Mouse (Mus musculus): ENCODE data around the gene Ggact. TPM values are rescaled to one million over a fixed set of nuclear protein-coding genes. Genes with fewer than 3 reads are reported as not detected.
A peak's percentile ranks its signal among the peaks of the same experiment; 100 is the strongest.

The Ggact gene
- polyA plus RNA-seq, 1 experiment from 2014 or later: 10.8 TPM

DNA sequence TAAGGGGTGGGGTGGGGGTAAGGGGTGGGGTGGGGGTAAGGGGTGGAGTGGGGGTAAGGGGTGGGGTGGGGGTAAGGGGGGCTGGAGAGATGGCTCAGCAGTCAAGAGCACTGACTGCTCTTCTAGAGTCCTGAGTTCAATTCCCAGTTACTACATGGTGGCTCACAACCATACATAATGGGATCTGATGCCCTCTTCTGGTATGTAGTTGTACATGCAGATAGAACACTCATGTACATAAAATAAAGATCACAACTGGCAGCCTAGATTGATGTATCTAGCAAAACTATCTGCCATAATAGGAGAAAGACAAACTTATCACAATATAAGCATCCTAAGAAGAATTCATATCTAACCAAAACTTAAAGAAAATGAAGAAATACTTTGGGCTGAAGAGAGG, 15.0 kb downstream of the Ggact start:
- no peaks in the 10 kb centered on the region for H3K9me3 ChIP-seq
- H3K27me3 ChIP-seq: no peaks in the 10 kb centered on the region
- no peak overlapping the region for H3K27ac ChIP-seq (replicated peaks)
- H3K4me1 ChIP-seq (replicated peaks): peaks cover 15% of the 10 kb centered on the region; the same call in 1 of the 2 replicates
- no peak for ATAC-seq (ENCODE audit: low FRiP score, low read depth)
- no peaks in the 10 kb centered on the region for H3K36me3 ChIP-seq
- H3K4me3 ChIP-seq: no peak overlapping the region
- no peak overlapping the region for H3K9ac ChIP-seq
- no peak overlapping the region for H3K4me2 ChIP-seq

DNA sequence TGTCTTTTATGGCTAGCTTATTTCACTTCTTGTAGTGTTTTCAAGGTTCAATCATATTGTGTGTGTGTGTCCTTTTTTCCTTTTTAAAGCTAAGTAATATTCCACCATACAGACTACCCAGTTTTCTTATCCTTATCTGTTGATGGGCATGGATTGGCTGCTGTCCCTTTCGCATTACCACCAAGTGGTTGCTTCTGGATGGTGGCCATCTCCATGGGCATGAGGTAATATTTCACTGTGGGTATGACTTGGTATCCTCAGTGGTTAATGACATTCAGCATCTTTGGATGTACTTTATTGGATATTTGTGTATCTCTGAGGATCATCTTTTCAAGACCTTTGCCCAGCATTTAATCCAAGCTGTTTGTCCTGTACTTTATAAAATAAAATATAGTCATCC, 17.5 kb downstream of the Ggact start:
- H3K27ac ChIP-seq (replicated peaks): no peak overlapping the region
- no peak overlapping the region for H3K4me3 ChIP-seq
- no peak overlapping the region for H3K4me2 ChIP-seq
- no peaks in the 10 kb centered on the region for H3K36me3 ChIP-seq
- no peak overlapping the region for H3K9ac ChIP-seq
- no peaks in the 10 kb centered on the region for H3K4me1 ChIP-seq (replicated peaks)
- ATAC-seq (ENCODE audit: low FRiP score, low read depth): no peak
- no peaks in the 10 kb centered on the region for H3K27me3 ChIP-seq
- H3K9me3 ChIP-seq: no peaks in the 10 kb centered on the region
- 100% methylated on average over 1 of the region's 1 CpGs for WGBS

- H3K9ac ChIP-seq: no peak overlapping the region
- no peak overlapping the region for H3K27ac ChIP-seq (replicated peaks)
- no peak for ATAC-seq (ENCODE audit: low FRiP score, low read depth)
- WGBS: 94% methylated on average over 12 of the region's 12 CpGs
- no peak overlapping the region for H3K4me3 ChIP-seq
- H3K4me2 ChIP-seq: no peak overlapping the region
- no peaks in the 10 kb centered on the region for H3K36me3 ChIP-seq
- no peaks in the 10 kb centered on the region for H3K27me3 ChIP-seq
- H3K9me3 ChIP-seq: no peaks in the 10 kb centered on the region
- H3K4me1 ChIP-seq (replicated peaks): no peaks in the 10 kb centered on the region
Observed at GRCm38 (mm10) chr14:122891470-122891968, 22.0 kb downstream of the Ggact start.

DNA sequence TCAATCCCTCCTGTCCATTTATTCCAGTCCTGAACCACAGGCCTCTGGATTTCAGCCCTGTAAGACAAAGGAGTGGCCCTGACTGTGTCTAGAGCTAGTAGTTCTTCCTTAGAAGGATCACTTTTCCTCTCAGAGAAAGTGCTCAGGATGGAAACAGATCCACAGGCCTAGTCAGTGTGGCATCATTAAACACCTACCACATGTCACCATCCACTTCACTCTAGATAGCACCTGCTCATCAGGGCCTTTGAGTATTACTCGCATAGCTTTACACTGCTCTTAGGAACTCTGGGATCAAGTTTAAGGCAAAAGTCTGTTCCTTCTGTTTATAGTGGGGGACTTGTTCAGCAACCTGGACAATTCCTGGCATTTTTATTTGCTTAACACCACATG, 25.1 kb downstream of the Ggact start:
- H3K4me1 ChIP-seq (replicated peaks): peaks cover 22% of the 10 kb centered on the region
- no peaks in the 10 kb centered on the region for H3K9me3 ChIP-seq

GRCm38 (mm10) chr14:122887702-122888479, 25.7 kb downstream of the Ggact start:
- no peaks in the 10 kb centered on the region for H3K9me3 ChIP-seq
- no peak overlapping the region for H3K4me2 ChIP-seq
- no peak overlapping the region for H3K27ac ChIP-seq (replicated peaks)
- H3K36me3 ChIP-seq: no peaks in the 10 kb centered on the region
- no peak overlapping the region for H3K4me3 ChIP-seq
- H3K27me3 ChIP-seq: no peaks in the 10 kb centered on the region
- no peak overlapping the region for H3K9ac ChIP-seq
- 87% methylated on average over 3 of the region's 3 CpGs for WGBS
- H3K4me1 ChIP-seq (replicated peaks): peaks cover 27% of the 10 kb centered on the region
- ATAC-seq (ENCODE audit: low FRiP score, low read depth): no peak

More for the DNA sequence above, 25.1 kb downstream of the Ggact start:
- Histone ChIP-seq H3K27ac (replicated peaks) (no peak overlapping the region), H3K9ac (no peak overlapping the region), H3K36me3 (no peaks in the 10 kb centered on the region), H3K4me3 (no peak overlapping the region), H3K27me3 (no peaks in the 10 kb centered on the region), H3K4me2 (no peak overlapping the region)
- ATAC-seq (ENCODE audit: low FRiP score, low read depth): no peak
- WGBS: 92% methylated on average over 1 of the region's 1 CpGs

- H3K36me3 ChIP-seq: no peaks in the 10 kb centered on the region
- H3K27ac ChIP-seq (replicated peaks): no peak overlapping the region
- no peak overlapping the region for H3K4me2 ChIP-seq
- no peak overlapping the region for H3K9ac ChIP-seq
- ATAC-seq (ENCODE audit: low FRiP score, low read depth): no peak
- no peaks in the 10 kb centered on the region for H3K27me3 ChIP-seq
- H3K4me3 ChIP-seq: no peak overlapping the region
- WGBS: 73% methylated on average over 1 of the region's 1 CpGs
- no peaks in the 10 kb centered on the region for H3K9me3 ChIP-seq
- peaks cover 34% of the 10 kb centered on the region for H3K4me1 ChIP-seq (replicated peaks)
Observed at GRCm38 (mm10) chr14:122887278-122887677, 26.3 kb downstream of the Ggact start.

DNA sequence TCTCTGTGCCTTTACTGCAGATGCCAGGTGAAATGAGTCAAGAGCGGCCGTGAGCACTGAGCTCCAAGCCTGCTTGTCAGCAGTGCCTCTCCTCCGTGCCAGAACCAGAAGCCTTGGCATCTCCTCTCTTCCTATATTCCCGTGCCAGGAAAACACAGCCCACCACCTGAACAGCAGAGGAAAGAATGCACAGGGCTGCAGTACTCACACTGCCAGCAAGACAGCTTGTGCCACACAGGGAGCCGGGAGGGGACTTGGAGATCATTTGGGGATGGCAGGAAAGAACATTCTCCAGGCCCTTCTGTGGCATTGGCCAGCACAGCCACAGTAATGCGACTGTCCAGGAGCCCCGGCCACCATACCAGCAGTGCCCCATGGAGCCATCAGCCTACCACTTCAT, 27.7 kb downstream of the Ggact start:
- peaks cover 43% of the 10 kb centered on the region for H3K4me1 ChIP-seq (replicated peaks)
- peak; percentile 61 for ATAC-seq (ENCODE audit: low FRiP score, low read depth)

GRCm38 (mm10) chr14:122883821-122884584, 29.6 kb downstream of the Ggact start:
- Histone ChIP-seq H3K27me3 (no peaks in the 10 kb centered on the region), H3K9ac (no peak overlapping the region), H3K9me3 (no peaks in the 10 kb centered on the region), H3K27ac (replicated peaks) (peak overlapping the region; percentile 39), H3K4me2 (no peak overlapping the region), H3K4me3 (no peak overlapping the region), H3K36me3 (no peaks in the 10 kb centered on the region), H3K4me1 (replicated peaks) (peaks cover 43% of the 10 kb centered on the region)
- no peak for ATAC-seq (ENCODE audit: low FRiP score, low read depth)
- WGBS: 38% methylated on average over 10 of the region's 10 CpGs

More for the DNA sequence above, 27.7 kb downstream of the Ggact start:
- Histone ChIP-seq H3K27me3 (no peaks in the 10 kb centered on the region), H3K4me2 (no peak overlapping the region), H3K27ac (replicated peaks) (0 out of 2 replicates have a peak overlapping the region, but pooled peaks have one; percentile 25), H3K36me3 (no peaks in the 10 kb centered on the region), H3K9me3 (no peaks in the 10 kb centered on the region), H3K4me3 (no peak overlapping the region), H3K9ac (no peak overlapping the region)
- WGBS: 78% methylated on average over 7 of the region's 7 CpGs

- 37% methylated on average over 4 of the region's 4 CpGs for WGBS
- H3K4me3 ChIP-seq: no peak overlapping the region
Observed at GRCm38 (mm10) chr14:122883410-122883806, 30.1 kb downstream of the Ggact start.

GRCm38 (mm10) chr14:122882795-122883409, 30.7 kb downstream of the Ggact start:
- Histone ChIP-seq H3K36me3 (no peaks in the 10 kb centered on the region), H3K9me3 (no peaks in the 10 kb centered on the region), H3K27ac (replicated peaks) (peak overlapping the region; percentile 39), H3K4me2 (no peak overlapping the region), H3K27me3 (no peaks in the 10 kb centered on the region), H3K9ac (no peak overlapping the region), H3K4me3 (no peak overlapping the region), H3K4me1 (replicated peaks) (peaks cover 43% of the 10 kb centered on the region)
- WGBS: 39% methylated on average over 7 of the region's 7 CpGs
- peak; percentile 25; the same call in 1 of the 2 replicates for ATAC-seq (ENCODE audit: low FRiP score, low read depth)

More at GRCm38 (mm10) chr14:122883410-122883806, 30.1 kb downstream of the Ggact start:
- H3K27me3 ChIP-seq: no peaks in the 10 kb centered on the region
- H3K4me1 ChIP-seq (replicated peaks): peaks cover 43% of the 10 kb centered on the region
- no peaks in the 10 kb centered on the region for H3K36me3 ChIP-seq
- no peak overlapping the region for H3K9ac ChIP-seq
- peak overlapping the region; percentile 39 for H3K27ac ChIP-seq (replicated peaks)
- ATAC-seq (ENCODE audit: low FRiP score, low read depth): no peak
- H3K4me2 ChIP-seq: no peak overlapping the region
- H3K9me3 ChIP-seq: no peaks in the 10 kb centered on the region

GRCm38 (mm10) chr14:122882201-122882639, 31.3 kb downstream of the Ggact start:
- no peak overlapping the region for H3K9ac ChIP-seq

DNA sequence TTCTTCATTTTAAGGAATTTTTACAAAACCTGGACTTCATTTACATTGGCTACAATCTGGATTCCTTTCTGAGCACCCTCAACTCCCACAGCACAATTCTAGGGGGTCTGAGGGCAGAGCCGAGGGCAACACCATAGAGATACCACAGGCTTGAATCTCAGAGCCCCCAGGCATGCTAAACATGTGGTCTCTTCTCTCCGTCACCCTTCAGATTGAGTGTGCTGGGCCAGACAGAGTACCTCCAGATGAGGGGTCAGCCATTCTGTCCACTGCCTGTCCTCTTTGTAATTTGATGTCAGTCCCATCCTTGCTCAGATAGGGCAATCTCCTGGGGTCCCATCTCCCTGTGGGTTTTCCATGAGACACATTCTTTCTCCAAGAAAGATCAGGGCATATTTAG, 31.9 kb downstream of the Ggact start:
- H3K27me3 ChIP-seq: no peaks in the 10 kb centered on the region
- no peaks in the 10 kb centered on the region for H3K9me3 ChIP-seq
- peaks cover 43% of the 10 kb centered on the region for H3K4me1 ChIP-seq (replicated peaks)
- WGBS: 53% methylated on average over 2 of the region's 2 CpGs
- no peak for ATAC-seq (ENCODE audit: low FRiP score, low read depth)
- no peak overlapping the region for H3K9ac ChIP-seq
- H3K36me3 ChIP-seq: no peaks in the 10 kb centered on the region
- H3K4me3 ChIP-seq: no peak overlapping the region
- H3K4me2 ChIP-seq: no peak overlapping the region
- H3K27ac ChIP-seq (replicated peaks): peak overlapping the region; percentile 39

More at GRCm38 (mm10) chr14:122882201-122882639, 31.3 kb downstream of the Ggact start:
- H3K27me3 ChIP-seq: no peaks in the 10 kb centered on the region
- ATAC-seq (ENCODE audit: low FRiP score, low read depth): peak; percentile 40
- H3K36me3 ChIP-seq: no peaks in the 10 kb centered on the region
- H3K4me1 ChIP-seq (replicated peaks): peaks cover 43% of the 10 kb centered on the region
- H3K27ac ChIP-seq (replicated peaks): peak overlapping the region; percentile 39
- 35% methylated on average over 9 of the region's 9 CpGs for WGBS
- H3K9me3 ChIP-seq: no peaks in the 10 kb centered on the region
- H3K4me3 ChIP-seq: no peak overlapping the region
- no peak overlapping the region for H3K4me2 ChIP-seq
